Mouse (Mus musculus) myocyte (in vitro differentiated cells): ENCODE measurements around the gene Rgs9bp.
"Not testable (repeated sequence)": the region's sequence is repeated elsewhere in the genome, so short reads cannot be mapped to it uniquely, and the experiment has no call there.

ENCODE experiments used
- CEBPB ChIP-seq: IDR thresholded peaks from 2 replicates; pipeline ENCODE4 v1.6.1; 2011; ENCODE audit warnings: mild to moderate bottlenecking, moderate library complexity; ENCODE audit not compliant: poor library complexity, insufficient read depth, severe bottlenecking
- E2F4 ChIP-seq: IDR thresholded peaks from one replicate; pipeline ENCODE4 v1.6.1; 2011; ENCODE audit warnings: mild to moderate bottlenecking, control low read depth, moderate library complexity; ENCODE audit not compliant: insufficient read depth
- MAX ChIP-seq: IDR thresholded peaks from one replicate; pipeline ENCODE4 v1.6.1; 2011; ENCODE audit warnings: low read depth, mild to moderate bottlenecking, control low read depth
- POLR2A ChIP-seq: IDR thresholded peaks from one replicate; pipeline ENCODE4 v1.6.1; 2011; ENCODE audit warnings: low read depth, mild to moderate bottlenecking, control low read depth, moderate library complexity; ENCODE audit not compliant: insufficient read length
- POLR2AphosphoS2 ChIP-seq: IDR thresholded peaks from one replicate; pipeline ENCODE4 v1.6.1; 2011; ENCODE audit warnings: low read depth, control low read depth; ENCODE audit not compliant: insufficient read length
- REST ChIP-seq: IDR thresholded peaks from one replicate; pipeline ENCODE4 v1.6.1; 2011; ENCODE audit warnings: mild to moderate bottlenecking, control low read depth, moderate library complexity; ENCODE audit not compliant: insufficient read depth, insufficient read length
- SRF ChIP-seq: IDR thresholded peaks from one replicate; pipeline ENCODE4 v1.6.1; 2011; ENCODE audit warnings: low read depth; ENCODE audit not compliant: control insufficient read depth, insufficient read length
- TCF12 ChIP-seq: IDR thresholded peaks from one replicate; pipeline ENCODE4 v1.6.1; 2011; ENCODE audit warnings: mild to moderate bottlenecking, control low read depth; ENCODE audit not compliant: poor library complexity, insufficient read depth, severe bottlenecking
- TCF3 ChIP-seq: IDR thresholded peaks from one replicate; pipeline ENCODE4 v1.6.1; 2011; ENCODE audit warnings: low read depth, control low read depth; ENCODE audit not compliant: insufficient read length
- USF1 ChIP-seq: IDR thresholded peaks from one replicate; pipeline ENCODE4 v1.6.1; 2011; ENCODE audit warnings: low read depth, mild to moderate bottlenecking, control low read depth, moderate library complexity

DNA sequence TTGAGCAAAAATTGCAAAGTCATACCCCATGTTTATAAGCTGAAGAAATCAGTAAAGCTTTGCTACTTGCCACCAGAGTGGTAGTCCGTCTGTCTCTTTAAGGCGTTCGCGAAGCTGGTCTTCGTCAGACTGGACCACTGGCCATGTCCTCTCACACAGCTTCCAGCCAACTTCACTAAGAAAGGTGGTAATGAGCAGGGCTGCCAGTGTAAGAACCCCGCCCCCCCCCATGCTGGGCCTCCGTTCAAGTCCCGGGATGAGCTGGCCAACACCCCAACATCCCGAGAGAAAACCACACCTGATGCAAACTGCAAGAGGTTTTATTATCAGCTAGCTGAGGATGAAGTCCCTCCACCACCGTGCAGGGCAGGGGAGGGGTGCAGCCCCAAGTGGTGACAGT lies 20.5 kb downstream of the Rgs9bp start:
- not testable (repeated sequence) for TF ChIP-seq POLR2A, CEBPB, TCF12, E2F4, USF1, POLR2AphosphoS2, SRF, TCF3, MAX, REST
